Mouse (Mus musculus): ENCODE measurements at regions not wholly inside any gene's neighbourhood (a gene's known extent, or its start where the extent isn't known, plus 50 kb on each side); places are given as distances from the start of the nearest gene placed in this dataset.

GRCm38 (mm10) chr2:74463407-74463806, 115.8 kb downstream of the Lnpk start:
- DNase-seq, result no peak

- DNase-seq, result peak in 1 of 2 experiments; percentile 5
These were observed 117.9 kb downstream of the Lnpk start for GRCm38 (mm10) chr2:74461211-74461844.

GRCm38 (mm10) chr2:74454431-74454830, 124.8 kb downstream of the Lnpk start:
- DNase-seq, result no peak

- DNase-seq, result no peak
These were observed 126.6 kb downstream of the Lnpk start for GRCm38 (mm10) chr2:74452679-74453078.

GRCm38 (mm10) chr2:74451578-74451977, 127.7 kb downstream of the Lnpk start:
- DNase-seq, result peak in 1 of 2 experiments; percentile 14

GRCm38 (mm10) chr2:74451038-74451437, 128.2 kb downstream of the Lnpk start:
- no peak for DNase-seq

GRCm38 (mm10) chr2:74450064-74450765, 129.0 kb downstream of the Lnpk start:
- no peak for DNase-seq

- peak in 1 of 2 experiments; percentile 15 for DNase-seq
These were observed 143.9 kb downstream of the Lnpk start for GRCm38 (mm10) chr2:74435184-74435911.

GRCm38 (mm10) chr2:74426746-74427145, 152.5 kb downstream of the Lnpk start:
- peak; percentile 9 to 12 for DNase-seq

- DNase-seq, result no peak
These were observed 154.5 kb downstream of the Lnpk start for GRCm38 (mm10) chr2:74424726-74425125.

- no peak for DNase-seq
These were observed 163.1 kb downstream of the Lnpk start for GRCm38 (mm10) chr2:74416097-74416496.

GRCm38 (mm10) chr2:74414721-74415120, 164.5 kb downstream of the Lnpk start:
- DNase-seq, result no peak

- peak in 1 of 2 experiments; percentile 15 for DNase-seq
These were observed 169.3 kb downstream of the Lnpk start for GRCm38 (mm10) chr2:74409856-74410404.

- DNase-seq, result no peak
These were observed 174.7 kb downstream of the Lnpk start for GRCm38 (mm10) chr2:74404493-74404892.

- DNase-seq, result no peak
These were observed 188.2 kb downstream of the Lnpk start for GRCm38 (mm10) chr2:74391064-74391463.

- DNase-seq, result no peak
These were observed 191.2 kb downstream of the Lnpk start for GRCm38 (mm10) chr2:74388078-74388477.

GRCm38 (mm10) chr2:74384918-74385317, 194.3 kb downstream of the Lnpk start:
- no peak for DNase-seq

GRCm38 (mm10) chr2:74380574-74381287, 198.5 kb downstream of the Lnpk start:
- peak in 1 of 2 experiments; percentile 6 for DNase-seq

GRCm38 (mm10) chr2:74378709-74379108, 200.5 kb downstream of the Lnpk start:
- no peak for DNase-seq

GRCm38 (mm10) chr2:74373938-74374337, 205.3 kb downstream of the Lnpk start:
- no peak for DNase-seq

GRCm38 (mm10) chr2:74373056-74373455, 206.2 kb downstream of the Lnpk start:
- no peak for DNase-seq

GRCm38 (mm10) chr2:74363255-74363654, 216.0 kb downstream of the Lnpk start:
- DNase-seq, result no peak

- DNase-seq, result no peak
These were observed 224.6 kb downstream of the Lnpk start for GRCm38 (mm10) chr2:74354591-74354990.

Measured in kidney, postnatal 36 days (tissue).